Mouse (Mus musculus) limb, embryonic 10.5 days (tissue): ENCODE measurements around the gene Phldb2. TPM values are rescaled to one million over a fixed set of nuclear protein-coding genes. Genes with fewer than 3 reads are reported as not detected.

Experiments used
- DNase-seq: peaks from one replicate; pipeline ENCODE4 v3.0.0-alpha.2; 2017; ENCODE audit warnings: low spot score
- H3K27ac ChIP-seq: fragments of 300-500 bp; sonication (generic); 2 replicates; pipeline ENCODE4 v1.5.1; 2016; ENCODE audit warnings: mild to moderate bottlenecking
- H3K27me3 ChIP-seq: fragments of 300-500 bp; sonication (generic); 2 replicates; pipeline ENCODE4 v1.6.1; 2016; ENCODE audit warnings: low read depth, mild to moderate bottlenecking; ENCODE audit not compliant: poor library complexity, severe bottlenecking
- H3K36me3 ChIP-seq: fragments of 300-500 bp; sonication (generic); 2 replicates; pipeline ENCODE4 v1.6.1; 2016; ENCODE audit warnings: mild to moderate bottlenecking, moderate library complexity
- H3K4me1 ChIP-seq: fragments of 300-500 bp; sonication (generic); 2 replicates; pipeline ENCODE4 v1.6.1; 2016
- H3K4me3 ChIP-seq: fragments of 300-500 bp; sonication (generic); 2 replicates; pipeline ENCODE4 v1.5.1; 2016; ENCODE audit warnings: mild to moderate bottlenecking, moderate library complexity
- H3K9me3 ChIP-seq: fragments of 300-500 bp; sonication (generic); replicated peaks from 2 replicates; pipeline ENCODE4 v1.6.1; 2016; ENCODE audit warnings: mild to moderate bottlenecking
- WGBS: fragments of 180-500 bp; shearing (Covaris S2); methylation state at CpG from one replicate; pipeline ENCODE4 v1.1.7; 2016; 5-methylcytosine and 5-hydroxymethylcytosine counted together
- polyA plus RNA-seq: library from polyadenylated mRNA; unstranded; fragments of >200 nt; fragmentation: Nextera tagmentation; extraction: Ambion mirVana; gene quantifications from 2 replicates; pipeline ENCODE4 v1.2.1, GENCODE M21; 2016

Phldb2 gene
- polyA plus RNA-seq, 1 experiment from 2014 or later: 50.2 TPM

DNA sequence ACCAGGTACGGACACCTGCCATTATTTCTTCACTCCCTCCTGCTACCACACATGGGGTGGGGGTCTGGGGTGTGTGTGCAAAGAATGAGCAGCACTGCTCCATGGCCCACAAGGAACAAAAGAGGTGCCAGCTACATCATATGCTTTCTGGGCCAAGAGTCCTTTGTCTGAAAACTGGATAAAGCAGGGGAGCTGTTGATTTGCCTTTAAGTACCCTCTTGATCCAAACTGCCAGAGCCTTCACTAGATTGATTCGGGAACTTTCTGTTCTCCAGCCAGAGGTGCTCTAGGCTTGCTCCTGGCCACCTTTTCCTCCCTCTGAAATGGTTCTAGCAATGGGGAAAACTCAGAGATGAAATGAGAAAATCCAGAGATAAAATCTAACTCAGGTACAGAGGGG is 164.1 kb downstream of the Phldb2 start:
- H3K27ac ChIP-seq: no peak overlapping the region
- no peak for DNase-seq
- no peaks in the 10 kb centered on the region for H3K9me3 ChIP-seq
- no peaks in the 10 kb centered on the region for H3K27me3 ChIP-seq
- no peak overlapping the region for H3K4me3 ChIP-seq
- WGBS: 90% methylated on average over 2 of the region's 2 CpGs
- peaks cover 47% of the 10 kb centered on the region for H3K36me3 ChIP-seq
- no peaks in the 10 kb centered on the region for H3K4me1 ChIP-seq

DNA sequence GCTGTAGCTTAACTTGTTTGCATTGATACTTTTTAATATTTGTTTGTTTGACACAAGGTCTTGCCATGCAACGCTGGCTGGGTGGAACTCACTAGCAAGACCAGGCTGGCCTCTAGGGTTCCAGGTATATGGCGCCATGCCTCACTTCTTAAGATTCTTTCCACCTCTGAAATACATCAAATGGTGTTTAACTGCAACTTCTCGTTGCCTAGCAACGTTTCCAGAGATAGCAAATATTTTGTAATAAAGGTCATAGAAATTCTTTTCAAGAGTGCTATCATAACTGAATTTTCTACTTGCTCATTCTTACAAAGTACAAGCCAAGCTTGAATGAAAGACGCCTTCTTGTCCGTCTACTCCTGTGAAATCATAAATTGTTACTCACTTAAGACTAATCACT is 165.7 kb downstream of the Phldb2 start:
- H3K36me3 ChIP-seq: peaks cover 47% of the 10 kb centered on the region
- no peak overlapping the region for H3K27ac ChIP-seq
- 93% methylated on average over 6 of the region's 6 CpGs for WGBS
- no peaks in the 10 kb centered on the region for H3K4me1 ChIP-seq
- no peaks in the 10 kb centered on the region for H3K9me3 ChIP-seq
- DNase-seq: no peak
- H3K4me3 ChIP-seq: no peak overlapping the region
- H3K27me3 ChIP-seq: no peaks in the 10 kb centered on the region

DNA sequence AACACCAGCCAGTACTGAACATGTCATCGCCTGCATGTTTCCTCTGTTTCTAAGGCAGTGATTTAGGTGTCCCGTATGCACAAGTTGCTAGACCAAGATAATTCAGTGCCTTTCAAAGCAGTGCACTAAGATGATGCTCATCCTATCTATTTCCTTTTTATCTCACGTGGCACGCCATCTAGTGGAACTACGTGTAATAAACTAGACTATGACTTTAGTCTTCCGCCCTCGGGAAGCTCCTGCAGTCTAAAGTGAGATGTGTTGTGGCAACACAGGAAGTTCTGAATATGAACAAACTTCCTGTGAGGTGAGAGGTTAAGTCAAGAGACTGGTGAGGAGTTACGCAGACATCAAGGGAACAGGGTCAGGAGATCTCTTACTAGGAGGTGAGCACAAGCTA is 166.8 kb downstream of the Phldb2 start:
- Histone ChIP-seq H3K9me3 (no peaks in the 10 kb centered on the region), H3K4me3 (no peak overlapping the region), H3K27me3 (no peaks in the 10 kb centered on the region), H3K4me1 (no peaks in the 10 kb centered on the region), H3K36me3 (peaks cover 45% of the 10 kb centered on the region), H3K27ac (no peak overlapping the region)
- 45% methylated on average over 8 of the region's 8 CpGs for WGBS
- no peak for DNase-seq

DNA sequence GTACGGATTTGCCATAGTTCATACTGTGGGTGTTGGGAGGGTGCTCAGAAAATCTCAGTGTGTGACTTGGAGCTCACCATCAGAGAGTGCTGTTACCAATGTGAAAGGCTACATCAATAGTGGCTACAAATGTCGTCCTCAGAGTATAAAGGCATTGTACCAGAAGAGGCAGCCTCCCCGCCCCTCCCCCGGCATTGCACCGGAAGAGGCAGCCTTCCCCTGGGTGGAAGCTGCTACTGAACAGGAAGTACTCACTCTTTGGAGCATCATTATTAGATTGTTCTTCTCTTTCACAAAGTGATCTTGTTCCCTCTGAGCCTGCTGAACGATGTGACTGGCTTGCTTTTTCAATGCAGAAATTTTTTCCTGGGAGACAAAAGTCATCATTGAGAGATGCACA is 173.4 kb downstream of the Phldb2 start:
- H3K4me3 ChIP-seq: no peak overlapping the region
- H3K27ac ChIP-seq: no peak overlapping the region
- H3K4me1 ChIP-seq: no peaks in the 10 kb centered on the region
- H3K27me3 ChIP-seq: no peaks in the 10 kb centered on the region
- no peak for DNase-seq
- peaks cover 78% of the 10 kb centered on the region for H3K36me3 ChIP-seq
- no peaks in the 10 kb centered on the region for H3K9me3 ChIP-seq
- WGBS: 82% methylated on average over 6 of the region's 6 CpGs

- WGBS: 92% methylated on average over 5 of the region's 5 CpGs
- no peaks in the 10 kb centered on the region for H3K4me1 ChIP-seq
- H3K27ac ChIP-seq: no peak overlapping the region
- DNase-seq: no peak
- H3K9me3 ChIP-seq: no peaks in the 10 kb centered on the region
- H3K27me3 ChIP-seq: no peaks in the 10 kb centered on the region
- no peak overlapping the region for H3K4me3 ChIP-seq
- peaks cover 95% of the 10 kb centered on the region for H3K36me3 ChIP-seq
Observed at GRCm38 (mm10) chr16:45774813-45775212, 178.6 kb downstream of the Phldb2 start.

DNA sequence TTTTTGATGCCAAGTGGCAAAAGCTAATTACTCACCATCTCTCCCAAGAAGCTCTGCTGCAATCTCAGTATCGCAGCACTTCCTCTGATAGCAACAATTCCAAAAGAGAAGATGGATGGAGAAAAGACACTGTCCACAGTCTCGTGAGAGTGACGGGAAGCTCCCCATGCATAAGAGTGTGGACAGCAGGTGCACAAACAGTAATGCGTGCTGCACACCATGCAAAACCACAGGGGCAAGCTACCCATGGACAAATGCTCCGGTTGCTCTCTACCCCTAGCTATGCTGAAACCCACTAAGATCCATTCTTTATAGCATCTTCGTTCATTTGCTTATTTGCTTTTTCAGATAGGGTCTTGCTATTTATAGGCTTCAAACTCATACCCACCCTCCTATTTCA is 182.5 kb downstream of the Phldb2 start:
- WGBS: 95% methylated on average over 6 of the region's 6 CpGs

DNA sequence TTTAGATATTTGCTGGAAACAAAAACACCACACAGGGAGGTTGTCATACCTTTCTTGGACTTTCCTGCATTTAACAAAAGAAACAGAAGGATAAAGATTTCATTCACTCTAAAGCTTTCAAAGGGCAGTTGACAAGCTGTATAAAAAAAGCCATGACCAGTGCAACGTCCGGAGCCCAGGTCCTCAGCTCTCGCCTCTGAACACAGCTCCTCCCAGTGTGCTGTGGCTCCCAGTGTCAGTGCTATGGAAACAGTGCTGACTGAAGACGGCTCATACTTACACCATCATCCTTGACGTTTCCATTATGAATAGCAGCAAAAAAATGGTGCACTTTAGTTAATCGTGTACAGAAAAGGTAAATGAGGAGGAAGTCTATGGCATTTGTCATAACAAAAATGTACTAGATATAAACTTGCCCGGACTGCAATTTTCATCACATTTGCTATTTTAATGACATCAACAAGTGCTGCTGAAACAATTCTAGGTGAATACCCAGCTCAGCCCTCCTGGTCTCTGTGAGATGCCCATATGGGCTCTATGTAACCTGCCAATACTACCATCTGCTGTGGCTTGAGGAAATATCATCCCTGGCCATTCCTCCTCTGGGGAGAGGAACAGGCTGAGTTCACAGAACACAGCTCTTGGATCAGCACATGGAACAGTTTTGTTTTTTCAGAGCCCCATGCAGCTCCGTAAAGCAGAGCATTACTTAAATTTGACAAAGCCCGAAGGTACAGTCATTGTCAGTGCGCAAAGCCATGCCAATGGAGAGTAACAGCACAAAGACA is 185.4 kb downstream of the Phldb2 start:
- Histone ChIP-seq H3K4me3 (no peak overlapping the region), H3K9me3 (no peaks in the 10 kb centered on the region), H3K27me3 (no peaks in the 10 kb centered on the region), H3K27ac (no peak overlapping the region), H3K36me3 (peaks cover 63% of the 10 kb centered on the region), H3K4me1 (peaks cover 4% of the 10 kb centered on the region)
- DNase-seq: no peak
- 88% methylated on average over 10 of the region's 10 CpGs for WGBS

More for the DNA sequence above, 182.5 kb downstream of the Phldb2 start:
- no peak for DNase-seq
- Histone ChIP-seq H3K27me3 (no peaks in the 10 kb centered on the region), H3K27ac (no peak overlapping the region), H3K36me3 (peaks cover 81% of the 10 kb centered on the region), H3K9me3 (no peaks in the 10 kb centered on the region), H3K4me3 (no peak overlapping the region), H3K4me1 (no peaks in the 10 kb centered on the region)

- Histone ChIP-seq H3K4me1 (peaks cover 8% of the 10 kb centered on the region), H3K27me3 (no peaks in the 10 kb centered on the region), H3K36me3 (peaks cover 64% of the 10 kb centered on the region), H3K4me3 (no peak overlapping the region), H3K9me3 (no peaks in the 10 kb centered on the region), H3K27ac (no peak overlapping the region)
- DNase-seq: no peak
- WGBS: 86% methylated on average over 4 of the region's 4 CpGs
Observed at GRCm38 (mm10) chr16:45767434-45767833, 186.0 kb downstream of the Phldb2 start.

- no peak overlapping the region for H3K27ac ChIP-seq
- no peak overlapping the region for H3K4me3 ChIP-seq
- H3K9me3 ChIP-seq: no peaks in the 10 kb centered on the region
- peaks cover 8% of the 10 kb centered on the region for H3K4me1 ChIP-seq
- WGBS: 89% methylated on average over 7 of the region's 7 CpGs
- no peaks in the 10 kb centered on the region for H3K27me3 ChIP-seq
- DNase-seq: no peak
- peaks cover 56% of the 10 kb centered on the region for H3K36me3 ChIP-seq
Observed at GRCm38 (mm10) chr16:45765801-45766494, 187.4 kb downstream of the Phldb2 start.

- Histone ChIP-seq H3K9me3 (no peaks in the 10 kb centered on the region), H3K36me3 (peaks cover 55% of the 10 kb centered on the region), H3K27ac (no peak overlapping the region), H3K4me3 (no peak overlapping the region), H3K27me3 (no peaks in the 10 kb centered on the region), H3K4me1 (peaks cover 8% of the 10 kb centered on the region)
- no peak for DNase-seq
- WGBS: 93% methylated on average over 3 of the region's 3 CpGs
Observed at GRCm38 (mm10) chr16:45765102-45765501, 188.3 kb downstream of the Phldb2 start.

- Histone ChIP-seq H3K9me3 (no peaks in the 10 kb centered on the region), H3K4me3 (no peak overlapping the region), H3K27ac (no peak overlapping the region), H3K36me3 (peaks cover 54% of the 10 kb centered on the region), H3K27me3 (no peaks in the 10 kb centered on the region), H3K4me1 (peaks cover 8% of the 10 kb centered on the region)
- WGBS: 49% methylated on average over 13 of the region's 13 CpGs
- no peak for DNase-seq
Observed at GRCm38 (mm10) chr16:45762859-45763505, 190.4 kb downstream of the Phldb2 start.

- 81% methylated on average over 1 of the region's 1 CpGs for WGBS
- Histone ChIP-seq H3K27me3 (no peaks in the 10 kb centered on the region), H3K4me3 (no peak overlapping the region), H3K36me3 (peaks cover 57% of the 10 kb centered on the region), H3K4me1 (peaks cover 8% of the 10 kb centered on the region), H3K9me3 (no peaks in the 10 kb centered on the region), H3K27ac (no peak overlapping the region)
- no peak for DNase-seq
Observed at GRCm38 (mm10) chr16:45761425-45761824, 192.0 kb downstream of the Phldb2 start.

DNA sequence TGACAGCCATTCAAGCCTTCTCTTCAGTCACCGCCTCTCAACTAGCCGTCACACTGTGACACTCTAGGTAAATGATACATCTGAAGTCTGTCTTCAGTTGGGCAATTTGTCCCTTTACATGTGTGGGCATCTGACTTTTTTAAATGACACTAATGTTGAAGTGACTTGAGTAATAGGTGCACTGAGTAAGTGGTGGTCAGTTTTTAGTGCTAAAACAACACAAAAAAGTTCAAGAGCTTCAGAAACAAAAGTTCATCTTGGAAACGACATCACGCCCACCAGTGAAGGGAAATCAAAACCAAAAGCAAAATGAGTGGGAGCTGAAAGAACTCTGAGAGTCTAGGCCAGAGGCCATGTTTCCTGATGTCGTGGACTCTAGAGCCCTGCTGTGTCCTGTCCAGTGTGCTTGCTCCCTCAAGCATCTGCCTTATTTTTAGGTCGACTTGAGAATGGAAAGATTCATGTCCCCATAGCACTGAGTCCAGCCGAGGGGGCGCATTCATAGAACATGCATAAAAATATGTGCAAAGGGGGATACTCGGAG is 194.6 kb downstream of the Phldb2 start:
- 92% methylated on average over 9 of the region's 9 CpGs for WGBS
- H3K36me3 ChIP-seq: peaks cover 45% of the 10 kb centered on the region
- no peak overlapping the region for H3K4me3 ChIP-seq
- no peaks in the 10 kb centered on the region for H3K27me3 ChIP-seq
- no peak for DNase-seq
- H3K9me3 ChIP-seq: no peaks in the 10 kb centered on the region
- peaks cover 8% of the 10 kb centered on the region for H3K4me1 ChIP-seq
- H3K27ac ChIP-seq: no peak overlapping the region
